Mouse (Mus musculus): ENCODE results near the gene Slc30a9. TPM values are rescaled to one million over a fixed set of nuclear protein-coding genes. Genes with fewer than 3 reads are reported as not detected.

The Slc30a9 gene
- 4.7 and 8.6 TPM in 2 replicates for polyA plus RNA-seq (2012; ENCODE audit: low replicate concordance)

DNA sequence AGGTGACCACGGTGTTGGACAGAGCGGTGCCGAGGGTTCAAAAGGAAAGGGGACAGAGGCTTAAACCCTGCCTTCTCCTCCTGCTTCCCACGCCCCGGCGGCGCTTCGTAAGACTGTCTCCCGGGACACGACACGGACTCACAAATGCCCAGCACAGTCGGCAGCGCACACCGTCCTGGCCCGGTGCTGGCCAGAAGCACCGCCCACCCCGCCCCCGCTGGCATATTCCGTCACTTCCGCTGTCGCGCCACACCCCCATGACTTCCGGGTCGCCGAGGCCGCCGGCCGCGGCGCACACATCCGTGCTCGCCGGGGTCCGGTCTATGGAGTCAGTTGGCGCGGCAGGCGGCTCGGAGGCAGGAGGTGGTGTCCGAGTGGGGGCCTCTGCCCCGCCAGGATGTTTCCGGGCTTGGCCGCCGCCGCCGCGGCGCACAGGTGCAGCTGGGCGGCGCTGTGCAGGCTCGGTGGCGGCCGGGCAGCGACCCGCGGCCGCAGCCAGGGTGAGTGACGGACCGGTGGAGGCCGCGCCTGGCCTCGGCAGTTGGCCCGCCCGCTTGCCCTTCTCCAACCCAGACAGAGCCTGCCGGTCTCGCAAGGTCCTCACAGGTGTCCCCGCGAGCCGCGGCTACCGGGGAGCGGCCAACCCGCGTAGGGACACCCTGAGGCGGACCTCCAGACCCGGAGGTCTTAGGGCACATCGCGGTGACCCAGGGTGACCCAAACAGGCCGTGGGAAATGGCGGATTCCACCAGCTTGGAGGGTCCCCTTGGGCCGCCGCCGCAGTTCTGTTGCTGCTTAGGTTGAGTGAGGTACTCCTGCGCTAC, at the start of gene Slc30a9:
Slc30a9 (plus strand) TSS at position 258 of the 824 bp plus-strand sequence.

DNA sequence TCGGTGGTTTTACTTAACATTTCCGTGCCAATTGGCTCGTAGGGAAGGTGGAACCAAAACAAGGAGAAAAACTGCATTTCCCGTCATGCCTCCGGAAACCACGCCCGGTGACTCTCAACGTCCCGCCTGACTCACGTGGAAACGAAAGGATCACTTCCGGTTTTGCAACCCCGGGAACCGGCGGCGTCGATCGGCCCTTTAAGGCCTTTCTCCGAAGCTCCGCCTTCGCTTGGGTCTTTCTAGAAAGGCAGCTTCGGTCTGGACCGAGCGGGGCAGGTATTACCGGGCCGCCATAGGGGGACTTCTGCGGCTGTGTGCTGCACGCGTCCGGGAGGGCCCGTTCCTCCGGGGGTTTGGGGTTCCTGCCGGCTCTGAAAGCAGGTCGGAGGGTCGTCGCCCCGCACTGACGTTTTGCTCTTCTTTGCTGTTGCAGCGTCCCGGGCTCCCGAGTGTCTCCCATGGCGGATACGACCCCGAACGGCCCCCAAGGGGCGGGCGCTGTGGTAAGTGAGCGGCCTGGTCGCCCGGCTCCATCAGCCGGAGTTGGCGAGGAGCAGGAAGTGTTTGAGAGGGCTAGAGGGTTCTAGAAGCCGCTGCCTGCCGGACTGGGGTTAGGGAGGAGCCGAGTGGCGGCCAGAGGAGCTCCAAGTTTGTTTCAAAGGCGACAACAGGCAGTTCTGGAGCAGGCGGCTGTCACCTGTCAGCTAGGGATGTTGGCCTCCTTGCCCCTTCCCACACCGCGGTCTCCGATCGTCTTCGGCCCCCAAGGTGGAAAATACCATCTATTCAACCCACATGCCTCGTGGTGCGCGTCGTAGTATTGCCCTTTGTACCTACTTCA, 46.0 kb upstream of the Slc30a9 start, which contains the start of gene Tmem33:
Tmem33 (plus strand) TSS at position 35 of the 841 bp plus-strand sequence.

Other genes starting within 250 kb of the Slc30a9 start
- gene Phox2b, start 207.7 kb upstream of the Slc30a9 start, polyA plus RNA-seq (2012; ENCODE audit: low replicate concordance) = not detected in 2 replicates
- 67.4 and 95.8 TPM in 2 replicates for gene Tmem33, start 46.4 kb upstream of the Slc30a9 start, polyA plus RNA-seq (2012; ENCODE audit: low replicate concordance)
- 0.38 and 0.67 TPM in 2 replicates for gene Bend4, start 121.4 kb downstream of the Slc30a9 start, polyA plus RNA-seq (2012; ENCODE audit: low replicate concordance)

All from hematopoietic multipotent progenitor cell, adult 10-12 weeks (in vitro differentiated cells).